Mouse (Mus musculus) T-cell, adult 66 days (primary cell): ENCODE results near the gene Wfdc21. TPM values are rescaled to one million over a fixed set of nuclear protein-coding genes. Genes with fewer than 3 reads are reported as not detected.

Source experiments
- total RNA-seq, 2 experiments: library from RNA; stranded (reverse); gene quantifications; 3 replicates in 1 of 2; 4 replicates in 1 of 2; pipeline ENCODE4 v1.2.4; 2023

The Wfdc21 gene
- total RNA-seq: not detected

DNA sequence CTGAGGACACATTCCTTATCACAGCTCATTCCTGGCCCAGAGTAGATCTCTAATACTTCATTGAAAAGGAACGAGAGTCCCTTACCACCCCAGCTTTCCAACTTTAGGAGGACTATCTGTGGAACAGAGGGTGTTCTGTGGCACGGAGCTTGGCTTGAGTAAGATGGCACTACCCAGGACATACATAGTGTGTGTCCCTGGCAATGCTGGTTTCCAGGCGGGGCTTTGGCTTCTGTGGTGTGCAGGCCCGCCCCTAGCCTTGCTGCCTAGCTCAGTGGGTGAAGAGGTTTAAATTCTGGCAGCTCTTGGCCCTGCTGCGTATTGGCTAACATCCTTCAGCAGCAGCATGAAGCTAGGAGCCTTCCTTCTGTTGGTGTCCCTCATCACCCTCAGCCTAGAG lies at the start of gene Wfdc21:
TSS of gene Wfdc21 (plus strand) at position 260 of the 400 bp plus-strand sequence.

DNA sequence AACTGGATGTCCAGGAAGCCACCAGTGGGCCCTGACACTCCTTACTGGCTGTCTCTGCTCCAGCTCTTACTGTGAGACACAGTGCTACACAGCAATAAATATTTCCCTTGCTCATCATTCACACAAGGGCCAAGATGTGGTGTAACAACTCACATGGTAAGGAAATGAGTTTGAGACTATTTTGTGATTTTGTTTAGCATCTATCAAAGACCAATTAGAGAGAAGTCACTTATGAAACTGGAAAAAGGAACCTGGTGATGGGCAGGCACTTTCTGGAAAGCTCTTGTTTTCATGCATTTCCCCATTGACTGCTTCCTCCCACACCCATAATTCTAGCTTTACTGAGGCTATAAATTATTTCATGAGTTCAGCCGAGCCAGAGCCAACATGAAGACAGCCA lies 43.0 kb upstream of the Wfdc21 start, which contains the start of gene Wfdc17:
TSS of gene Wfdc17 (plus strand) at position 287 of the 400 bp plus-strand sequence.

DNA sequence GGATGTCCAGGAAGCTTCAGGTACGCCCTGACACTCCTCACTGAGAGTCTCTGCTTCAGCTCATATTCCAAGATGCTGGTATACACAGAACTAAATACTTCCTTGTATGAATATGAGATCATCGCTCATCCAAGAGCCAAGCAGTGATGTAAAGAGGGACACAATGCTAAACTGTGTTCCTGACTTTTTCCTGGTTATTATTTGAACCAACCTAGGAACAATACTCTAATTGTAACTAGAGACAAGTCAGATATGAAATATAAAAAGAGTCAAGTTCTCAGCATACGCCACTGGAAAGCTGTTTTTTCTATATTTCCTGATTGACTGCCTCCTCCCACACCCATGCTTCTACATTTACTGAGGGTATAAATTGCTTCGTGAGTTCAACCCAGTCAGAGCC lies 38.0 kb upstream of the Wfdc21 start, which contains the start of gene Wfdc18:
TSS of gene Wfdc18 (plus strand) at position 301 of the 400 bp plus-strand sequence.

DNA sequence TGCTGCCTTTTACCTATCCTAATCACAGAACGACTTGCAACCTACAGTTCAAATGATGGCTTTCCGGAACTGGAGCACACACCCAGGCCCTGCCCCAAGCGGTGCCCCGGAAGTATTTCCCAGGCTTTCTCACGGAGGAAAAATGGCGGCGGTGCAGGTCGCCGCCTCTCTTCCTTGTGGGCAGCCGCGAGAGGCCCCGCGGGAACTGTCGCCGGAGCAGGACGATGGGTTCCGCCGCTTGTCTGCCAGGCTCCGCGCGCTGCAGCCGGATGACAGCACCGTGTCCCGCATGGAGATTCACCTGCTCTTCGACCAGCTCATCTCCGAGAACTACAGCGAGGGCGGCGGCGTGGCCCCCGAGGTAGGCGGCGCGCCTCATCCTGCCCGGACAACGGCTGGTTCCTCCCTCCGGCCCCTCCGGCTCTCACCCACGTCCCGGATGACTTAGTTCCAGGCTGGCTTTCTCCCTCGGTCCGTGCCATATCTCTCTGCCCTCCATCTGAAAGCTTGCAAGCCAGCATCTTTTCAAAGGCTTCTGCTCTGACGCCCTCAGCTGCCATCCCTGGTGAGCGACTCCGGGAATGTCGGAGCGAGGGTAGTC lies 6.9 kb downstream of the Wfdc21 start, which contains the start of gene Heatr6:
TSS of gene Heatr6 (plus strand) at position 116 of the 601 bp plus-strand sequence.

Other genes starting within 250 kb of the Wfdc21 start
- 1 to 10 TPM; 1.6 to 2.4 TPM for gene Heatr9, start 224.8 kb upstream of the Wfdc21 start, total RNA-seq
- gene Ccl5, start 216.4 kb upstream of the Wfdc21 start, total RNA-seq: 100 to 1,000 TPM; 176 to 217 TPM
- under 1 TPM in 1 of 2 experiments, not detected in 1; 0.29 TPM for gene Ccl9, start 168.3 kb upstream of the Wfdc21 start, total RNA-seq
- 1 to 10 TPM in 1 of 2 experiments, not detected in 1; 1.7 TPM for gene Ccl6, start 153.9 kb upstream of the Wfdc21 start, total RNA-seq
- not detected for gene Rpl9-ps1, start 101.3 kb upstream of the Wfdc21 start, total RNA-seq
- gene Ccl3, start 97.6 kb upstream of the Wfdc21 start, total RNA-seq: 1 to 10 TPM; 4.0 to 5.4 TPM
- gene Ccl4, start 84.4 kb upstream of the Wfdc21 start, total RNA-seq: 10 to 100 TPM in 1 of 2 experiments, 1 to 10 TPM in 1; 6.7 to 11.1 TPM
- not detected for gene Wfdc17, start 42.9 kb upstream of the Wfdc21 start, total RNA-seq
- not detected for gene Wfdc18, start 37.9 kb upstream of the Wfdc21 start, total RNA-seq
- 10 to 100 TPM; 41.7 to 42.6 TPM for gene Heatr6, start 6.8 kb downstream of the Wfdc21 start, total RNA-seq
- gene Hnf1b, start 103.1 kb downstream of the Wfdc21 start, total RNA-seq: not detected
- gene Ddx52, start 195.1 kb downstream of the Wfdc21 start, total RNA-seq: 10 to 100 TPM; 39.7 to 41.3 TPM
- 10 to 100 TPM; 72.2 to 73.1 TPM for gene Synrg, start 217.5 kb downstream of the Wfdc21 start, total RNA-seq